ENCODE assay signal across 8 mouse cellular contexts in the genomic region with DNA sequence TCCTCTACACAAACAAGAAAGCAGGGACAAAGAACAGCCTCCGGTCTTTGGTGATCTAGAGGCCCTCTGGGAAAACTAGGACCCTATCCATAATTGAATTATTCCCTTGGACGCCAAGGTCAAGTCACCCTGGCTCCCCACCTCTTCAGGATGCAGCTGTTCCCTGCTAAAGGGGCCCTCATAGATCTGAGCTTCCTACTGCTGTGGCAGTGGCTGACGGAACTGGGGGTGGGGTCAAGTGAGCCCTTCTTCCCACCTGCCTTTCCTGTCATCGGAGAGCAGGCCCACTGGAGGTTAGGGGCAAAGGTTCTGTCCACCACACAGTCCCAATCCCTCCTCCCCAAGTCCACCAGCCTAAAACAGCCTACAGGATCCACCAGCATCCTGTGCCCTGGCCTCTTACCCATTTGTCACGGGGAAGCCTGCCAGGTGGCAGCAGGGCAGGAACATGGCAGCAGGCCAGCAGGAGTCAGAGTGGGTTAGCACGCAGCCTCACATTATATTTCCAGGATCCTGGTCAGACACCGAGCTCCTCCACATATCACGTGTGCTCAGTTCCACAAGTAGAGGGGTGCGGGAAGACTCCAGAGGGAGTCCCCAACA. TPM values are rescaled to one million over a fixed set of nuclear protein-coding genes. Genes with fewer than 3 reads are reported as not detected.
DNase-seq lines count a peak whose midpoint lies in the region; ATAC-seq lines count a peak whose summit lies in the region.

No protein-coding gene starts in this region.

- H3K4me1 ChIP-seq in forebrain, embryonic 13.5 days: peaks cover 80% of the 10 kb centered on the region
- peaks cover 67% of the 10 kb centered on the region for H3K4me1 ChIP-seq in midbrain, embryonic 12.5 days

- H3K27ac ChIP-seq in forebrain, embryonic 13.5 days: peak overlapping the region; percentile 81
- H3K27ac ChIP-seq in midbrain, embryonic 12.5 days (replicated peaks): peak overlapping the region; percentile 86

- H3K4me3 ChIP-seq in forebrain, embryonic 13.5 days: no peak overlapping the region
- peak overlapping the region; percentile 23; the same call in 1 of the 2 replicates for H3K4me3 ChIP-seq in midbrain, embryonic 12.5 days

- H3K4me2 ChIP-seq in forebrain, embryonic 13.5 days: peak overlapping the region; percentile 52
- H3K4me2 ChIP-seq in midbrain, embryonic 12.5 days (replicated peaks): peak overlapping the region; percentile 45

- peak; percentile 86 for DNase-seq in urinary bladder, postnatal 14 days (ENCODE audit: low spot score)
- DNase-seq in urinary bladder, postnatal 10 days (ENCODE audit: low spot score): no peak
- peak; percentile 70 for DNase-seq in heart, postnatal 36 days
- DNase-seq in kidney, postnatal 4 days: peak; percentile 79 to 87
- no peak for DNase-seq in yolk sac, embryonic 10.5 days (ENCODE audit: low spot score)
- DNase-seq in left cerebral cortex, postnatal 25 days (ENCODE audit: low spot score in 2 of 2): no peak

- no peaks in the 10 kb centered on the region for H3K9me3 ChIP-seq in forebrain, embryonic 13.5 days (replicated peaks)
- no peaks in the 10 kb centered on the region for H3K9me3 ChIP-seq in midbrain, embryonic 12.5 days

- intact Hi-C loops in heart, postnatal 36 days (cut with DNase I): no loop called here
- intact Hi-C loops in left cerebral cortex, postnatal 25 days (cut with DNase I): no loop called here

- H3K36me3 ChIP-seq in forebrain, embryonic 13.5 days (ENCODE audit: poor library complexity, severe bottlenecking): 0 out of 2 replicates have a peak, but pooled peaks cover 5% of the 10 kb centered on the region
- H3K36me3 ChIP-seq in midbrain, embryonic 12.5 days: peaks cover 8% of the 10 kb centered on the region; the same call in 1 of the 2 replicates

- 41% methylated on average over 9 of the region's 9 CpGs for WGBS in forebrain, embryonic 13.5 days
- WGBS in midbrain, embryonic 12.5 days: 44% methylated on average over 9 of the region's 9 CpGs

- ATAC-seq in forebrain, embryonic 13.5 days: no peak
- ATAC-seq in midbrain, embryonic 12.5 days (ENCODE audit: low FRiP score, low read depth): no peak

- H3K9ac ChIP-seq in forebrain, embryonic 13.5 days: peak overlapping the region; percentile 52
- peak overlapping the region; percentile 49; the same call in 1 of the 2 replicates for H3K9ac ChIP-seq in midbrain, embryonic 12.5 days (replicated peaks)

- no peaks in the 10 kb centered on the region for H3K27me3 ChIP-seq in forebrain, embryonic 13.5 days
- H3K27me3 ChIP-seq in midbrain, embryonic 12.5 days: peaks cover 3% of the 10 kb centered on the region; the same call in 1 of the 2 replicates

RNA-seq across cellular contexts. Expression of gene Tbc1d16, which starts 12.3 kb away (rescaled TPM):
- 45.3 and 46.0 TPM in 2 replicates for polyA plus RNA-seq in forebrain, embryonic 13.5 days (2015; fragmentation: Nextera tagmentation; extraction: Ambion mirVana)
- 10 to 100 TPM; 57.7 to 67.8 TPM for total RNA-seq in heart, postnatal 36 days (2021)
- 30.9 and 35.1 TPM in 2 replicates for polyA plus RNA-seq in midbrain, embryonic 12.5 days (2016; fragmentation: Nextera tagmentation; extraction: Ambion mirVana)
- 10 to 100 TPM; 32.1 to 40.9 TPM for total RNA-seq in left cerebral cortex, postnatal 25 days (2021)

RNA-seq across cellular contexts. Expression of gene Ccdc40, which starts 12.4 kb away (rescaled TPM):
- polyA plus RNA-seq in forebrain, embryonic 13.5 days (2015; fragmentation: Nextera tagmentation; extraction: Ambion mirVana): 14.3 and 17.2 TPM in 2 replicates
- under 1 TPM in 1 of 2 experiments, not detected in 1; 0.38 TPM for total RNA-seq in heart, postnatal 36 days (2021)
- polyA plus RNA-seq in midbrain, embryonic 12.5 days (2016; fragmentation: Nextera tagmentation; extraction: Ambion mirVana): 18.6 and 24.1 TPM in 2 replicates
- total RNA-seq in left cerebral cortex, postnatal 25 days (2021): 1 to 10 TPM in 1 of 2 experiments, under 1 TPM in 1; 0.98 to 1.4 TPM

RNA-seq across cellular contexts. Expression of gene Gaa, which starts 51.7 kb away (rescaled TPM):
- 26.8 and 33.6 TPM in 2 replicates for polyA plus RNA-seq in forebrain, embryonic 13.5 days (2015; fragmentation: Nextera tagmentation; extraction: Ambion mirVana)
- 10 to 100 TPM; 79.4 to 86.8 TPM for total RNA-seq in heart, postnatal 36 days (2021)
- 40.6 and 42.1 TPM in 2 replicates for polyA plus RNA-seq in midbrain, embryonic 12.5 days (2016; fragmentation: Nextera tagmentation; extraction: Ambion mirVana)
- 100 to 1,000 TPM; 232 to 233 TPM for total RNA-seq in left cerebral cortex, postnatal 25 days (2021)

Comparison
In these comparisons a context has a peak if more than half of its experiments do, and no peak if none do; other contexts are left out.
1. DNase-seq: peak in urinary bladder, postnatal 14 days (single experiment), heart, postnatal 36 days (2 of 2) and kidney, postnatal 4 days (2 of 2); none in urinary bladder, postnatal 10 days (single experiment), yolk sac, embryonic 10.5 days (single experiment) and left cerebral cortex, postnatal 25 days (0 of 2).